Mouse (Mus musculus) forebrain, embryonic 10.5 days (tissue): ENCODE measurements around the gene Col15a1. TPM values are rescaled to one million over a fixed set of nuclear protein-coding genes. Genes with fewer than 3 reads are reported as not detected.

ENCODE experiments used
- DNase-seq: peaks from one replicate; pipeline ENCODE4 v3.0.0-alpha.2; 2017; ENCODE audit warnings: low spot score; ENCODE audit errors: extremely low spot score
- H3K27ac ChIP-seq: fragments of 300-500 bp; sonication (generic); 2 replicates; pipeline ENCODE4 v1.5.1; 2016; ENCODE audit warnings: mild to moderate bottlenecking
- H3K27me3 ChIP-seq: fragments of 300-500 bp; sonication (generic); 2 replicates; pipeline ENCODE4 v1.6.1; 2016; ENCODE audit warnings: mild to moderate bottlenecking; ENCODE audit not compliant: poor library complexity, severe bottlenecking
- H3K36me3 ChIP-seq: fragments of 300-500 bp; sonication (generic); replicated peaks from 2 replicates; pipeline ENCODE4 v1.6.1; 2016; ENCODE audit warnings: mild to moderate bottlenecking, moderate library complexity
- H3K4me1 ChIP-seq: fragments of 300-500 bp; sonication (generic); 2 replicates; pipeline ENCODE4 v1.6.1; 2016
- H3K4me3 ChIP-seq: fragments of 300-500 bp; sonication (generic); 2 replicates; pipeline ENCODE4 v1.5.1; 2016; ENCODE audit warnings: mild to moderate bottlenecking, moderate library complexity
- H3K9me3 ChIP-seq: fragments of 300-500 bp; sonication (generic); 2 replicates; pipeline ENCODE4 v1.6.1; 2016; ENCODE audit warnings: mild to moderate bottlenecking, moderate library complexity
- WGBS: fragments of 180-500 bp; shearing (Covaris S2); methylation state at CpG from one replicate; pipeline ENCODE4 v1.1.7; 2016; 5-methylcytosine and 5-hydroxymethylcytosine counted together
- polyA plus RNA-seq: library from polyadenylated mRNA; unstranded; fragments of >200 nt; fragmentation: Nextera tagmentation; extraction: Ambion mirVana; gene quantifications from 2 replicates; pipeline ENCODE4 v1.2.1, GENCODE M21; 2016

Gene Col15a1
- polyA plus RNA-seq, 1 experiment from 2014 or later = 4.5 TPM

DNA sequence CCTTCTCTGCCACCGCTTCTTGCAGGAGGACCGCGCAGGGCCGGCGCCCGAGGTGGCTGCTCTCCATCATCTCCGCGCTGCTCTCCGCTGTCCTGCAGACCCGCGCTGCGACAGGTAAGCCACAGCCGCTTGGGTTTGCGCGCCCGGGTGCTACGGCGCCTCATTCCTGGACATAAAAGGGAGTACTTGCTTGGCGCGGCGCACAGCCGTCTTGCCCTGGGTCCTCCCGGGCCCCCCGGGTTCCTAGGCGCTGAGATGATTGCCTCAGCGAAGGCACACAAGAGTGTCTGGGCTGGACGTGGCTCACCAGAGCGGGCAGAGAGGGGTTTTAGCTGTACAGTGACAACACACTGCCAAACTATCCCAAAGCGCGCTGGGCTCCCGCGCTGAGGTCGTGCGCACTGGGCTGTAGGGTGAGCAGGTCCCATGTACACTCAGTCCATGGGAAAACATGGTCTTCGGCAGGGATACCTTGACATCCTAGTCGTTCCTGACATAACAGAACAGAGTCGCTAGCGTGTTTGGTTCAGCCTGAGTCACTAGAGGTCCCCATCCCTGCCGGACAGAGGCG lies 545 bp downstream of the Col15a1 start:
- DNase-seq = peak; percentile 37
- no peaks in the 10 kb centered on the region for H3K9me3 ChIP-seq
- peaks cover 13% of the 10 kb centered on the region for H3K4me1 ChIP-seq
- H3K27me3 ChIP-seq = peaks cover 80% of the 10 kb centered on the region
- H3K4me3 ChIP-seq = peak overlapping the region; percentile 58
- peak overlapping the region; percentile 64 for H3K27ac ChIP-seq
- 2% methylated on average over 40 of the region's 40 CpGs for WGBS
- no peaks in the 10 kb centered on the region for H3K36me3 ChIP-seq

DNA sequence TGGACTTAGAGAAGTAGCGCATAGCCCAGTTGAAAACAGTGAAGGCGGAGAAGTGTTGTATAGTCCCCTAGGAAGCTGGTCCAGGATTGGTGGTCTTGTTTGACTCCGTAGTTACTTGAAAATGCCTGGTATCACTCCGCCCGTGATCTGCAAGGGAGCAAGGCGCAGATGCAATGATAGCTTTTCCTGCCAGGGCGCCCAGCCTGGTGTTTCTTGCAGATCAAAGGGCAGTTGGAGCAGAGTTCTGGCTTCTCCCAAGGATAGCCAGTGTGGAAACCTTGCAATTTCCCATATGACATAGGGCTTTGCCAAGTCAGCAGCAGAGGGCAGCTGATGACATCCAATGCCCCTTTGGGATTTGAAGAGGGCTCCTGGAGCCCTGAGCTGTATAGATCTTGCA lies 1.5 kb downstream of the Col15a1 start:
- no peaks in the 10 kb centered on the region for H3K9me3 ChIP-seq
- DNase-seq = no peak
- H3K4me3 ChIP-seq = no peak overlapping the region
- peaks cover 71% of the 10 kb centered on the region for H3K27me3 ChIP-seq
- H3K27ac ChIP-seq = no peak overlapping the region
- peaks cover 13% of the 10 kb centered on the region for H3K4me1 ChIP-seq
- 83% methylated on average over 7 of the region's 7 CpGs for WGBS
- H3K36me3 ChIP-seq = no peaks in the 10 kb centered on the region

DNA sequence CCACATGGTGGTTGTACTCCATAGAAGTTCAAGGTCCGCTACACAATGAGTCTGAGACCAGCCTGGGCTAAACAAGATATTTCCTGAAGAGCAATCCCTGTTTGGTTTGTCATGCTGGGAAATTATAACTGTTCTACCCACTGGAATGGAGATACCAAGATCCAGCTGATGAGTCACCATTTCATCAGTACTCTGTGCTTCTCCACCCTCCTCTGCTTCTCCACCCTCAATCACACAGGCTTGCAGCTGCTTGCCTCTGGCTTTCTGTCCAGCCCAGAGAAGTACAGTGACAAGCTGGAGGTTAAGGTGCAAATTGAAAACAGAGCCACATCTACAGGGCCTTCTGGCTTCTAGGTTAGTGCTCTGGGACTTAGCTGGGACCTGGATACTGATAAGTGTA lies 10.9 kb downstream of the Col15a1 start:
- 89% methylated on average over 1 of the region's 1 CpGs for WGBS
- no peaks in the 10 kb centered on the region for H3K4me1 ChIP-seq
- no peak for DNase-seq
- no peaks in the 10 kb centered on the region for H3K27me3 ChIP-seq
- H3K4me3 ChIP-seq = no peak overlapping the region
- H3K27ac ChIP-seq = no peak overlapping the region
- H3K9me3 ChIP-seq = no peaks in the 10 kb centered on the region
- no peaks in the 10 kb centered on the region for H3K36me3 ChIP-seq

DNA sequence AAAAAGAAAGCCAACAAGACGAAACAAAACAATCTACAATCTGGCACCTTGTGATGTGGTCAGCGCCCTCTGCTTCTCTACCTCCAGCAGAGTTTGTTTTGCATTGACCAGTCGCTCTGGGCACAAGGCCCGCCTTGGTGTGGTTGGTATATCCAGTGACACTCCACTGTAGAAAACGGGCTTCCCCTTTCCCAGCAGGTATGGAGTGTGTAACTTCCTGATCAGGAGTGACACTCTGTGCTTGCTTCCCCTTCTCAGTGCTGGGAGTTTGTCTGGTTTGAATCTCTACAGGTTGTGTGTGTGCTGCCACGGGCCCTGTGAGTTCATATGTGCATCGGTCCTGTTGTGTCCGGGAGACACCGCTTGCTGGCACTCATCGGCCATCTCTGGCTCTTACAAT lies 11.4 kb downstream of the Col15a1 start:
- H3K27me3 ChIP-seq = no peaks in the 10 kb centered on the region
- H3K36me3 ChIP-seq = no peaks in the 10 kb centered on the region
- WGBS = 88% methylated on average over 10 of the region's 10 CpGs
- DNase-seq = no peak
- H3K4me3 ChIP-seq = no peak overlapping the region
- H3K4me1 ChIP-seq = no peaks in the 10 kb centered on the region
- no peak overlapping the region for H3K27ac ChIP-seq
- H3K9me3 ChIP-seq = no peaks in the 10 kb centered on the region

DNA sequence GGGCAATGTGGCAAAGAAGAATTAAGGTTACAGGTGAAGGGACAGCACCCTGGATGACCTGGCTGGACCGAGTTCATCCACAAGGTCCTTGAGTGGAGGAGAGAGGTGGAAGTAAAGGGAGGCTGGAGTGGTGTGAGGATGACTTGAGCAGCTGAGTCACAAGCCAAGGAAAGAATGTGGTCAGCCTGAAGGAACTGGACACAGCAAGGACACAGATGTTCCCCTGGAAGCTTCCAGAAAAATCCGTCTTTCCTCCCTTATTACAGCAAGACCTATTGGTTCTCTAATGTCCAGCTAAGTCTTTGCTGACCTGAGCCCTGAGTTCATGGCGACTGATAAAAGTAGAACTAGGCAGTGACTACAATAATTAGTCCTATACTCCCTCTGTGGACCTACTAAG lies 12.6 kb downstream of the Col15a1 start:
- no peak overlapping the region for H3K27ac ChIP-seq
- no peaks in the 10 kb centered on the region for H3K36me3 ChIP-seq
- H3K27me3 ChIP-seq = no peaks in the 10 kb centered on the region
- no peak overlapping the region for H3K4me3 ChIP-seq
- no peaks in the 10 kb centered on the region for H3K9me3 ChIP-seq
- no peaks in the 10 kb centered on the region for H3K4me1 ChIP-seq
- no peak for DNase-seq
- 84% methylated on average over 3 of the region's 3 CpGs for WGBS

DNA sequence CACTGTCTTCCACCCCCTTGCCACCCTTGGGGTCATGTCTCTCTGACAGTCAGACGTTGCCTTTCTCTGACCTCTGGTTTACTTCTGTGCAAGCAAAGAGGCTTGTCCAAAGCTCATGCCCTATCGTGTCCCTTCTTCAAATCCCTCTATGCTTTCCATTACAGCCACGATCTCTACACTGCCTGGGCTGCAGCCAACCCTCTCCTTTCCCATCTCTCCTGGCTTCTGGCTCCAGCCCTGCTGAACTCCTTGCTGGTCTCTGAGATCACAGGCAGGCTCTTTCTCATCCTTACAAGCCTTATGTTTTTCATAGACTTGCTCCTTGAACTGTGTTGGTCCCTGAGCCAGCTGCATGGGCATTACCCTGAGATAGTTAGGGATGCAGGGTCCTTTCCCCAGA lies 14.2 kb downstream of the Col15a1 start:
- Histone ChIP-seq H3K9me3 (no peaks in the 10 kb centered on the region), H3K4me1 (0 out of 2 replicates have a peak, but pooled peaks cover 5% of the 10 kb centered on the region), H3K36me3 (no peaks in the 10 kb centered on the region), H3K27ac (no peak overlapping the region), H3K4me3 (no peak overlapping the region), H3K27me3 (no peaks in the 10 kb centered on the region)
- DNase-seq = no peak
- WGBS = 86% methylated on average over 3 of the region's 3 CpGs

DNA sequence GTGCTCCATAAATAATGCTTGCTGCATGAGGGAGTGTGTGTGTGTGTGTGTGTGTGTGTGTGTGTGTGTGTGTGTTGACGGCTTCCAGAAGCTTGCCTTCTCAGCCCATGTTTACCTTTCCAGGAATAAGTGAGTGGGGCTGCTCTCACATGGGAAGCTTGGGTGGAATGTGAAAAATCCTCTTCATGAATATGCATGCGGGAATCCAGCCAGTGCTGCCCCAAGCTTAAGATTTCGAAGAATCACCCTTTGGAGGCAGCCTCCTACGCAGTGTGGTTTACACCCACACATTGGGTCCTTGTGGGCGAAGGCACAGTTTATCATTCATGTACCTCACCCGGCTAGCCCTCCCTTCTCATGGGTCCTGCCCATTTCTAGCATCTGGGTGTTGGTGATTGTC lies 18.0 kb downstream of the Col15a1 start:
- no peaks in the 10 kb centered on the region for H3K27me3 ChIP-seq
- no peak overlapping the region for H3K27ac ChIP-seq
- no peak overlapping the region for H3K4me3 ChIP-seq
- H3K9me3 ChIP-seq = no peaks in the 10 kb centered on the region
- H3K4me1 ChIP-seq = 0 out of 2 replicates have a peak, but pooled peaks cover 5% of the 10 kb centered on the region
- 91% methylated on average over 6 of the region's 6 CpGs for WGBS
- no peaks in the 10 kb centered on the region for H3K36me3 ChIP-seq
- no peak for DNase-seq

DNA sequence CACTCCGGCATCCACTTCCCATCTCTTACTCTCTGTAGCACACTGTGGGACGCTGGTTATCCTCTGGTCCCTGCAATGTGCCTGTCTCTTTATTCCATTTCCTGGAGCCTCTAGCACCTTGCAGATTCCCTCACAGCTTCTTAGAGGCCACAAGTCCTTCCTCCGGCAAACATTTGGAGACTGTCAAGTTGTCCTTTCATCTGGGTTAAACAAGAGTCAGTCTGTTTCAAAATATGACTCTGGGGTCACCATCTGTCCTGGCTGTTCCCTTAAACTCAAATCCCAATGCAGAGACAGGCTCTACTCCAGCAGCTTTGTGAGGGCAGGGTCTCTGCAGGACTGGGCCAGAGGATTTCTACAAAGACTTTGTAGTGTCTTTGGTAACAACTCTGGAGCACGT lies 19.1 kb downstream of the Col15a1 start:
- Histone ChIP-seq H3K27me3 (no peaks in the 10 kb centered on the region), H3K27ac (no peak overlapping the region), H3K4me3 (no peak overlapping the region), H3K9me3 (no peaks in the 10 kb centered on the region), H3K36me3 (no peaks in the 10 kb centered on the region), H3K4me1 (0 out of 2 replicates have a peak, but pooled peaks cover 5% of the 10 kb centered on the region)
- no peak for DNase-seq
- 71% methylated on average over 4 of the region's 4 CpGs for WGBS

DNA sequence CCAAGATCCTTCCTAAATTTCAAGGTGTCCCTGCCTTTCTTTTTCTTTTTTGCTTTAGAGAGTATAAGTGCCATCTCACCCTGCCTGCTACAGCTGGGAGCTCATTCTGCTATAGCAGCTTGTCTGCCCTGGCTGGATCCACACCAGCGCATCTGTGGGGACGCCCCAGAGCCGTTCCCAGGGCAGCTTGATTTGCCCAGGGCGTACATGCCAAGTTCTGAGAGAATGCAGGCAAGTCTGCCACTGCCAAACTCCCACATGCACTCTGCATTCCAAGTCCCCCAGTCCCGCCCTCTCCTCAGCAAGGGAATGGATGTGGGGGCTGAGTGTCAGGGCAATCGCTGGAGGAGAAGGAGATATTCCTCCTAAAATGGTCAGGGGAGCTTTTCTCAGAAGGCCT lies 19.8 kb downstream of the Col15a1 start:
- Histone ChIP-seq H3K27ac (no peak overlapping the region), H3K9me3 (no peaks in the 10 kb centered on the region), H3K4me1 (0 out of 2 replicates have a peak, but pooled peaks cover 5% of the 10 kb centered on the region), H3K27me3 (no peaks in the 10 kb centered on the region), H3K36me3 (no peaks in the 10 kb centered on the region), H3K4me3 (no peak overlapping the region)
- WGBS = 81% methylated on average over 6 of the region's 6 CpGs
- DNase-seq = no peak

DNA sequence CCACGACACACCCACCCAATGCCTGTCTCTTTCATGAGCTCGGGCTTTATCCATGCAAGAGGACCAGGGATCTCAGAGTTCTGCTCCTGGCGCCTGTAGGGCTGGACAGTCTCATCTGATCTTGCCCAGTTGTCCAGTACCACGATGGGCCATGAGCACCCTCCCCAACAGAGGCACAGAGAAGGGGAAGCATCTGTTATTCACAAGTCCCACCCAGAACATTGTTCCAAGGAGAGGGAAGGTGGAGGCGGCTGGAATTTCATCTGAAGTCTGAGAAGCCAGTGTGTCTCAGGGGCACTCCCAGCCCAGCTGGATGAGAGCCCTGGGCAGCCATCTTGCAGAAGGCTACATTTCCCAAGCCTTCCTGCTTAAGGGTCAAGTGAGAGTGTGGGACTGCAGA lies 21.0 kb downstream of the Col15a1 start:
- WGBS = 86% methylated on average over 5 of the region's 5 CpGs
- Histone ChIP-seq H3K4me1 (peaks cover 5% of the 10 kb centered on the region; the same call in 1 of the 2 replicates), H3K27ac (no peak overlapping the region), H3K4me3 (no peak overlapping the region), H3K27me3 (no peaks in the 10 kb centered on the region), H3K36me3 (no peaks in the 10 kb centered on the region), H3K9me3 (no peaks in the 10 kb centered on the region)
- DNase-seq = no peak

DNA sequence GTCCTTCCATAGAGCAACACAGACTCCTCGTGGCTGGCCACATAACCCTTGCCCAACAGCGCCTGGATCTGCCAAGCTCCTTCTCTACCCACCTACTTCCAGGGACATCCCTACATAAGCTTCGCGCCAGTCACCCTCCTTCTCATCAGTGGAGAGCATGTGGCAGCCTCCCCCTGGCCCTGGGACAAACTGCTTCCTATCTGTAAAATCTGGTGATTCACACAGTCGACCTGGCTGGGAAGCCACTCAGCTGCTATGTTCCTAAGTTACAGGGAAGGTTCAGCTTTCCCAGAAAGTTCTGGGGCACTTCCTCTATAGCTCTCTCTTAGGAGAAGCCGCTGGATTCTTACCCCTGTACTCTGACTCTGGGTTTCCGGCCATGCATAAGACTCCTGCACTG lies 22.5 kb downstream of the Col15a1 start:
- Histone ChIP-seq H3K9me3 (no peaks in the 10 kb centered on the region), H3K27ac (no peak overlapping the region), H3K36me3 (no peaks in the 10 kb centered on the region), H3K4me3 (no peak overlapping the region), H3K27me3 (no peaks in the 10 kb centered on the region), H3K4me1 (peaks cover 15% of the 10 kb centered on the region)
- WGBS = 89% methylated on average over 7 of the region's 7 CpGs
- DNase-seq = no peak

DNA sequence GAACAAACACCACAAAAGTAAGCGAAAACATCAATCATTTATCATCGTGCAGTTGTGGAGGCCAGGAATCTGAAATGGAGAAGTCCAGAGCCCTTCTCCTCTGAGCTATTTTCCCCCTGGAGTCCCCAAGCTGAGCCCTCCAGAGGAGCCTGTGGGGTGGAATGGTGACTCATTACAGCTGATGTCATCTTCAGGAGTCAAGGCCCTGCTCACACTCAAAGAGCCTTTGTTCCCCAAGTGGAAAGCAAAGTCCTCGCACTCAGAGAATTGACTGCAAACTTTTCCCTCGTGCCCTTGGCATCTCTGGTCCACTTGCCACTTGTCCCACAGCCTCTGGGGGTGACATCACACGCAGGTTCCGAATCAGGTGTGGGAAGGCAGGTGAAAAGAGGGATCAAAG lies 23.4 kb downstream of the Col15a1 start:
- no peak overlapping the region for H3K4me3 ChIP-seq
- no peaks in the 10 kb centered on the region for H3K9me3 ChIP-seq
- peaks cover 5% of the 10 kb centered on the region; the same call in 1 of the 2 replicates for H3K27me3 ChIP-seq
- peaks cover 18% of the 10 kb centered on the region for H3K4me1 ChIP-seq
- 86% methylated on average over 6 of the region's 6 CpGs for WGBS
- H3K27ac ChIP-seq = no peak overlapping the region
- no peaks in the 10 kb centered on the region for H3K36me3 ChIP-seq
- no peak for DNase-seq

DNA sequence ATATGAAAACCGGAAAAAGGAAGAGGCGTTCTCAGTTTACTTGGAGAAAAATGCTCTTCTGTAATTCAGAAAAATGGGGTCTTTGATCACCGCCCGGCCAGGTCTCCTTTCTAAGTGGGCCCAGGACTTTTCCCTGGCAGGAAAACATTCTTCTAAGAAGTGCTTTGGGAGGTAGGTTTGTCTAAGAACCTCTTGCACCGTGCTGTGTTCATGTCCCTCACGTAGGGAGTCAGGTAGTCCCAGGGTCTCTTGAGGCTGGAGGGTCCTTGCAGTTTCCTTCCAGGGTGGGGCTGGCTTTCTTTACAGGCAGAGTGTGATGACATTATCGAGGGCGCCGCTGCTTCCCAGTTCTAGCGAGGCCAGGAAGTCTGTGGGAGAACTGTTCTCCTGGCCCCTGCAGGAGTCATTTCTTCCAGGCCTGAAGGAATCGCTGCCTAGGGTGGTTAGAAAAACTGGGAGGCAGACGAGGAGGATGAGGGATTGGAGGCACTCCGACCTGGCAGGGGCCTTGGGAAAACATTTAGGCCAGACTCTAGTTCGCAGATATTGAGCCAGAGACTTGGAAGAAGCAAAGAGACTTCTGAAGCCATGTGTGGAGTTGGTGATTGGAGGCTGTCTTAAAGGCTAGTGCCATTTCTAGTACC lies 25.4 kb downstream of the Col15a1 start:
- 80% methylated on average over 14 of the region's 14 CpGs for WGBS
- H3K27me3 ChIP-seq = peaks cover 15% of the 10 kb centered on the region
- H3K4me3 ChIP-seq = no peak overlapping the region
- no peaks in the 10 kb centered on the region for H3K9me3 ChIP-seq
- no peaks in the 10 kb centered on the region for H3K36me3 ChIP-seq
- H3K4me1 ChIP-seq = peaks cover 34% of the 10 kb centered on the region
- H3K27ac ChIP-seq = no peak overlapping the region
- no peak for DNase-seq
